Mouse (Mus musculus): ENCODE data around the gene Hs6st1. TPM values are rescaled to one million over a fixed set of nuclear protein-coding genes. Genes with fewer than 3 reads are reported as not detected.
"Not testable (repeated sequence)": the region's sequence is repeated elsewhere in the genome, so short reads cannot be mapped to it uniquely, and the experiment has no call there.

The Hs6st1 gene
- 1 to 10 TPM; 2.2 to 5.1 (median 4.9) TPM for polyA plus RNA-seq (2017; shearing (Covaris generic))

- peak; percentile 69 for ATAC-seq
These were observed at the start of gene Hs6st1 for GRCm38 (mm10) chr1:36068076-36068475. Hs6st1 (plus strand) TSS chr1:36068400.

DNA sequence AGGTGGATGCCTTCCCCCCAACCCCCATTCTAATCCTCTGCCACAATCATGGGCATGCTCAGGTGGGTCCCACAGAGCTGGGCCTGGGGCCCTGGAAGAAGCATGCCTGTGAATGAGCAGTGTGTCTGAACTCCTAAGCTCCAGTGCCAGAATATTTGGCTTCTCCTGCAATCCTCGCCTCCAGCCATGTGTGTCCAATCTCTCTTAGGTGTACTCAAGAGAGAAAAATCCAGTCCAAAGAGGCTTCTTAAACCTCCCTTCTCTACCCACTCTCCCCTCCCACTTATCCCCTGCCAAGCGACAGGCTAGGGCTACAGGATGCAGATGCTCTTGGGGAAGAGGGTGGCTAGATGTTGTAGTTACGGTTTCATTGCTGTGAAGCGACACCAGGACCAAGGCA is 49.6 kb upstream of the Hs6st1 start:
- ATAC-seq: no peak

DNA sequence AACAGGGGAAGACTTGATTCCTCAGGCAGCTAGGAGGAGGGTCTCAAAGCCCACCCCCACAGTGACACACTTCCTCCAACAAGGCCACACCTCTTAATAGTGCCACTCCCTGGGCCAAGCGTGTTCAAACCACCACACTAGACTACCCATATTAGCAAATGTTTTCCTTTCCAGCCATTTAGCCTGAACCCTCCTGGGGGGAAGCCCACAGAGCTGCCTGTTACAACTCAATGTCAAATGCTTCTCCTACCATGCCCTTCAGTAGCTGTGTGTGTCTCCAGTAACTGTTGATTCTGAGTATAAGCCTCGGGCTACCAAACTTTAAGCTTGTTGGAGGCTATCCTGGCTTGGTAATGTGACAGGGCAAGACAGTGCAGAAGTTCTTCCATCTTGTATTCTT is 49.0 kb upstream of the Hs6st1 start:
- no peak for ATAC-seq

DNA sequence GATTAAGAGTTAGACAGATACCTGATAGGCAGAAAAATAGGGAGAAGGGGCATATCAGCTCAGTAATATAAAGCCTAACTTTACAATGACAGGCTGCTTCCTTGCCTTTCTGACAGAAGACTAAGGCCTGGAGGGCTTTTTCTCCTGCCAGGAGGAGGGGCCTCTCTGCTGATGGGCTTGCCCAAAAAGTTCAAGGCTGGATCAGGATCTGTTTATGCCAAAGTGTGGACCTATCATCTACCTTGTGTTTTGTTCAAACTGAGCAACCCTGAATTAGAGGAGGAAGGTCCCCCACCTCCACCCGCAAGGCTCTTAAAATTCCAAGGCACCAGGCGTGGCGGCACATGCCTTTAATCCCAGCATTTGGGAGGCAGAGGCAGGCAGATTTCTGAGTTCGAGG is 47.9 kb upstream of the Hs6st1 start:
- no peak for ATAC-seq

- ATAC-seq: no peak
These were observed 37.8 kb upstream of the Hs6st1 start for GRCm38 (mm10) chr1:36030421-36030821.

GRCm38 (mm10) chr1:36038769-36039168 is 29.4 kb upstream of the Hs6st1 start:
- ATAC-seq: no peak

- no peak for ATAC-seq
These were observed 26.1 kb upstream of the Hs6st1 start for GRCm38 (mm10) chr1:36042072-36042471.

DNA sequence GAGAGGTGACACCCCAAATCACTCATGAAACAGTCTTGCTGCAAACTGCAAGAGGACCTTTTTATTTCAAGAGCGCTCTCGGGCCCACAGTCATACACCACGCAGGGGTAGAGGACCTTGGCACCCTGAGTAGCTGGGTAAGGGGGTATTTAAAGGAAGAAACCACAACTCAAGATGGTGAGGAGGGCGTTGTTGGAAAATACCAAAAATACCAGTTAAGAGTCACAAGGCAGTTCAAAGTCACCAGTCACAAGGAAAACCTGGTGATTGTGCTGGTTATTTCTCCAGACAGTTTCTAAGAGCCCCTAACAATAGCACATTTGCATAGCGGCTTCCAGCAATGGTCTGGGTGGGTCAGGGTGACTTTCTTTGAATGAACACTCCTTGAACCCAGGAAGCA is 24.4 kb upstream of the Hs6st1 start:
- not testable (repeated sequence) for ATAC-seq

DNA sequence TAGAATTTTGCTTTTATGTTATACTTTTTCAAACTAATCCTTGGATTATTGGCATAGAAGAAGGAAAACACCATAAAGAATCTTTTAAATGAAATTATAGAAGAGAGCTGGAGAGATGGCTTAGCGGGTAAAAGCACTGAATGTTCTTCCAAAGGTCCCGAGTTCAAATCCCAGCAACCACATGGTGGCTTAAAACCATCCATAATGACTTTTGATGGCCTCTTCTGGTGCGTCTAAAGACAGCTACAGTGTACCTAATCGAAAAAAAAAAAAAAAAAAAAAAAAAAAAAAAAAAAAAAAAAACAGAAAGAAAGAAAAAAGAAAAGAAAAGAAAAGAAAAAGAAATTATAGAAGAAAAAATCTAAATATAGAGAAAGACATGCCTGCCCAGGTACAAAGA is 23.9 kb upstream of the Hs6st1 start:
- ATAC-seq: no peak

- ATAC-seq: no peak
These were observed 15.5 kb upstream of the Hs6st1 start for GRCm38 (mm10) chr1:36052672-36053071.

DNA sequence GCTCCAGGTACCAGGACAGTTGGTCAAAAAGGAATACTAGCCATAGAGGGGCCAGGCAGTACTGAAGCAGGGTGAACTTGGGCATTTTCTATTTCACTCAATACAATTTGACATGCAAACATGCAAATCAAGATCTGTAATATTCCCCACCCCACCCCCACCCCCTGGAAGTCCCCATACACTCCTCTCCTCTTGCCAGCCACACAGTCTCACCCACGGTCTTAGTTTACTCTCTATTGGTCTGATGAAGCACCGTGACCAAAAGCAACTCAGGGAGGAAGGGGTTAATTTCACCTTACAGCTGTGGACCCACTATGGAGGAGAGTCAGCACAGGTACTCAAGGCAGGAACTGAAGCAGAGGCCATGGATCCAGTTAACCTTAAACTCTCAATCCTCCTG is 14.6 kb upstream of the Hs6st1 start:
- no peak for ATAC-seq

GRCm38 (mm10) chr1:36054182-36054966 is 13.8 kb upstream of the Hs6st1 start:
- no peak for ATAC-seq

GRCm38 (mm10) chr1:36054967-36055357 is 13.2 kb upstream of the Hs6st1 start:
- ATAC-seq: no peak

DNA sequence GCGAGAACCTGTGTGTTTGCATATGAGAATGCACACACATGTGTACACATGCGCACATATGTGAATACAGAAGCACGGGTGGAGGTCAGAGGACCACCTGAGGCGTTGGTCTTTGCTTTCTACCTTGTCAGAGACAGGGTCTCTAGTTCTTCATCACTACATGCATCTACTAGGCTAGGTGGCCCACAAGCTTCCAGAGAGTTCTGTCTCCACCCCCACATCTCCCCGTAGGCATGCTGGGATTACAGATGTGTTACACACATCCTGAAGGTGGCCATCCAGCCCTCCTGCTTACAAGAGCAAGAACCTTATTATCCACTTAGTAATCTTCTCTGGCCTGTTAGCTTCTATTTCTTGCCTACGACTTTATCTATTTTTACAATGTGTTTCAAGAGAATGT is 8.8 kb upstream of the Hs6st1 start:
- no peak for ATAC-seq

DNA sequence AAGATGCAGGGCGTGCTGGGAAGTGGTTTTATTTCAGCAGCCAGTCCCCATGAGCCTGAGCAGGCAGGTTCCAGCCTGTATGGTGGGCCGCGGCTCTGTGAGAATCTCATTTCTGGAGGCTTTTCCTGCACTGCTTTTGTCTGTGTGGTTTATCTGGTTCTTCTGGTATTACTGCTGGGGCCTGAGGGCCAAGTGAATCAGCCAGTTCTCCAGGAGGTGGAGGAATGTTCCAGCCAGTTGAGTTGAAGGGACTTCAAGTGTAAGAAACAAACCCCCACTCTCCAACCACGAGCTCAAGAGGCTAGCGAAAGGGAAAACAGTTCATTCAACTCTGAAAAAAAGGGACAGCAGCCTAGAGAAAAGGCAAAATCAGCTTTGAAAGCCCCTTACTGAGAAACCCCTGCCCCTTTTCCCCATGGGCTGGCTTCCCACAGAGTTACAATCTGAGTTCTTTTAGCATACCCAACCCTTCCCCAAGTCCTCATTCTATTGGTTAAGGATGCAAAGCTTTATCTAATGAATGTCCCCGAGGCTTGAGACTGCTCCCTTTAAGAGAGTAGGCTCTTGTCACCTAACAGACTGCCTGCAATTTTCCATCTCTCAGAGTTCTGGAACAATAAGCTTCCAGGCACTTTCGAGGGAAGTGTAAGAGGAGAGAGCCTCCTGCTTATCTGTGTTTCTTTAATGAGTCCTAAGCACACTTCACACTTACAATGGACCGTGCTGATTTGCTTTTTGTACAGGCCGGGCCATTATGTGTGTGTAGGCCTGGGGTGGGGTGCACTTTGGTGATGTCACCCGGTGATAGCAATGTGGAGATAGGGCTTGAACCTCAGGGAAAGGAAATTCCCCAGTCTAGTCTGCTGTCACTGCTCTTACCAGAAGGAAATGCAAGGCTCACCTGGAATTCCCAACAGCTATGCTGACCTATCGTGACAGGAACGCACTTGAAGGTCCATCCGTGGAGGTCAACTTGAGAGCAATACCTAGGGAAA is 7.9 kb upstream of the Hs6st1 start:
- ATAC-seq: no peak

GRCm38 (mm10) chr1:36061211-36061915 is 6.8 kb upstream of the Hs6st1 start:
- ATAC-seq: no peak

- no peak for ATAC-seq
These were observed 6.0 kb upstream of the Hs6st1 start for GRCm38 (mm10) chr1:36062088-36062805.

- no peak for ATAC-seq
These were observed 5.2 kb upstream of the Hs6st1 start for GRCm38 (mm10) chr1:36062826-36063640.

GRCm38 (mm10) chr1:36063641-36063955 is 4.6 kb upstream of the Hs6st1 start:
- ATAC-seq: no peak

DNA sequence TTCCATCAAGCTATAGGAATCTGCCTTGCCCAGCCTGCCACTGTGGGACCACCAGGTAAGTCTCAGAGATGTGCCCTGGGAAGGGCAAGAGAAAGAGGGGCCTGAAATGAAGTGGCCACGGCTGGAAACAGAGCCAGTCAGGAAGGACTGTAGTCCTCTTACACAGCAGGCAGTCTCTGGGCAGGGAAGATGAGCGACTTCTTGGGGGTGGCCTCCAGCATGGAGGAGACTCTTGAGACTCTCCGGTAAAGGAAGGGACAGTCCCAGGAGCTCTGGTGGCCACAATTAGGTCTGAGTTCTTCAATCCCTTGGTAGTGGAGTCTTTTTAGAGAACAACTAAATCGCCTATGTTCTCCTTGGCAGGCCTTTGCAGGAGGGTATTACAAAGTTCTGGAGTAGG is 4.0 kb upstream of the Hs6st1 start:
- ATAC-seq: no peak

Measured in inflammation-experienced regulatory T-cells, adult 6 months (primary cell).